Mouse (Mus musculus) megakaryocyte progenitor cell, adult 5-6 weeks (primary cell): ENCODE results near the gene Mettl4. TPM values are rescaled to one million over a fixed set of nuclear protein-coding genes. Genes with fewer than 3 reads are reported as not detected.

ENCODE experiments used
- ATAC-seq: replicated peaks from 2 replicates; pipeline ENCODE4 v1.8.0; 2016; ENCODE audit warnings: mild to moderate bottlenecking, moderate TSS enrichment, inconsistent platforms; ENCODE audit not compliant: poor library complexity
- total RNA-seq, 2 experiments: library from RNA; stranded (forward) in 1 of 2; stranded (reverse) in 1 of 2; fragments of 157-497, 149-512 nt in 1 of 2; fragments of 200-1000 nt in 1 of 2; gene quantifications; 2 replicates each; pipeline versions ENCODE4 v1.2.3 to v1.2.4; 2015 to 2017

The Mettl4 gene
- total RNA-seq (2015) (26.5 and 27.1 TPM in 2 replicates), total RNA-seq (2017) (27.4 and 30.1 TPM in 2 replicates)

DNA sequence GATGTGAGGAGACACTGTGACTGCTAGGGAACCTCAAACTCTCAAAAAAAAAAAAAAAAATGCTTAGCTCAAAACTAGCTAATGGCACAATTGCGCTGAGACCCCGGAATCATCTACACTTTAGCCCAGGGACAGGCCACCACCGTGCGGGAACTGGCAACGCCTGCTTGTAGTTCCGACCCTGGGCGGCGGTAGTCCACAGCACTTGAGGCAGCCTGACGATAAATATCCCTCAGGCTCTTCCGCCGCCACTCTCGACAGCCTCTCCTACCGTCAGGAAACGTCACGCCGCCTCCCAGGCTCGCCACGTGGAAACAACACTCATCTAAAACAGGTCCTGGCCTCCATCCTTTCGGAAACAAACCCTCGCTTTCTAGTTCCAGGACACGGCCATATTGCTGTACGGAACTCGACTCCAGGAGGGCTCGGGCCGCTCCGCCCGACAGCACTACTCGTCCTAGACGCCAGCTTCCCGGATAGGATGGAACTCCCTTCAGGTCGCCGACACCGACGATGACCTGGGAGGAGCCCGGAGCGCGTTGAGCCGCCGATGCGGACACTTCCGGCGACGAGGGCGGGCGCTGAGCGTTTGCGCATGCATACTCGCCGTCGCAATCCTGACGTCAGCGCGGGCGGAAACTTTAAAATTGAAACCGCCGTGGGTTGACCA lies at the start of gene Mettl4:
Gene Mettl4 (minus strand): TSS at position 554 of the 670 bp plus-strand sequence.
- ATAC-seq = peak; percentile 89

DNA sequence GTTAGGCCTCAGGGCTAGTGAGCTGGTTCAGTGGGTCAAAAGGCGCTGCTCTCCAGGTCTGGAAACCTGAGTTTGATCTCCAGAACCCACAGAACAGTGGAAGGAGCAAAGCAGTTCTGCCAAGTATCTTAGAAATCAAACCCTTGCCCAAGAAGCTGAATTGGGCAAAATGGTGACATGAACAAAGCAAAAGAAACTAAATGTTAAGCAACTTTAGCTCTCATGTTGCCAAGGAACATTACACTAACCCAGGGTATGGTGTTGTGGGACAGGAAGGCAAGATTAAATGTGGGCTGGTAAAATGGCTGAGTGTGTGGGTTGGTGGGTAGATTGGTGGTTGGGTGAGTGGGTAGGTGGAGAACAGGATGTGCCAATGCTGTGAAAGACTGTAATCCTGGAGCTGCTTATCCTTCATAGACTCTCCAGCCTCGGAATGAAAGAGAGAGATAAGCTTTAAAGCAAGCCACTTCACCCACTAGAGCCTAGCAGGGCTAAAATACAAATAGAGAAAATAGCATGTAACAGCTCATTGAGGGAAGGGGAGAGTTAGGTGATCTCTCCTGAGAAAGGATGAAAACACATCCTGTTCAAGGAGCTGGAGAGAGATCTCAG lies 29.2 kb upstream of the Mettl4 start:
- peak; percentile 64 for ATAC-seq

DNA sequence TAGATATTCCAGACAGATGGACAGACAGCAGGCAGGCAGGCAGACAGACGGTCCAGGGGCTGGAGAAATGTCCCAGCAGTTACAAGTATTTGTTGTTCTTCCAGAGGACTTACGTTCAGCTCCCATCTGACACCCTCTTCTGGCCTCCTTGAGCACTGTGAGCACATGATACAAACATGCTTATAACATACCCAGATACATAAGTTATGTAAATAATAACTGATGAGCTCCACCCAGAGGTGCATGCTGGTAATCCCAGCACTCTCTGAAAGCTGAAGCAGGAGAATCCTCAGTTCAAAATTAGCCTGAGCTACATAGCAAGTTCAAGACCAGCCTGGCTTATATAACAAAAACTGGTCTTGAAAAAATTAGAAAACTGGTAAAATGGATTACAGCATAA lies 18.7 kb upstream of the Mettl4 start:
- ATAC-seq = peak; percentile 65

DNA sequence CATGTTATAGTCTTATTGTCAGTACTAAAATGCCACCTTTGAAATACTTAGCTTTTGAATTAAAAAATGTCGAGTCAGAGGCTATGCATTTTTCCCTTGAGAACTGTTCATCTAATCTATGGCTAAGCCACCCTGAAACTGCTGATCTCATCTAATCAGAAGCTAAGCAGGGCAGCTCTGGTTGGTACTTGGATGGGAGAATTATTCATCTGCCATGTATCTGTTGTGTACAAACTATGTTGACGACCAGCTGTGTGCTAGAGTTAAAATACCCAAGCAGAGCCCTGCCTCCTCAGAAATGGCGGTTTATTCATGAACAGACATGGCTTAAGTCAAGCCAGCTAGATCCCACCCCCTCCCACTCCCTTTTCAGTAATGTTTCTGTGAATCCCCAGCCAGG lies 14.9 kb upstream of the Mettl4 start:
- ATAC-seq = peak; percentile 66

DNA sequence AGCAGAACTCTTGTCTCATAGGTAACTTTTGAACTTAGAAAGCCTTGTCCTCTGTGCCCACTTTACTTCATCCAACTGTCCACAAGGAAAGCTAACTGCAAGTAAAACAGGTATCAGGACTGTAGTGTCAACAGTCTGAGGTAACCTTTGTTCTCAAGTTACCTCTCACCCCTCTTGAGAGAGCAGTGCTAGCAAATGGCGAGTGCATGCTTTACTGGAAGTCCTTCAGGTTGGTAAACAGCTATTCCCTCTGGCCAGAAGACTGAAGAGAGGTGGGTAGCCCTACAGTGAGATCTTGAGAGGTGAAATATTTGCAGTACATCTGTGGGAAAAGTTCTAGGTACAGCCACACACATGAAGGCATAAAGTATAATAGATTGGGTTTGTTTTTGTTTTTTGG lies 14.2 kb upstream of the Mettl4 start:
- ATAC-seq = no peak

DNA sequence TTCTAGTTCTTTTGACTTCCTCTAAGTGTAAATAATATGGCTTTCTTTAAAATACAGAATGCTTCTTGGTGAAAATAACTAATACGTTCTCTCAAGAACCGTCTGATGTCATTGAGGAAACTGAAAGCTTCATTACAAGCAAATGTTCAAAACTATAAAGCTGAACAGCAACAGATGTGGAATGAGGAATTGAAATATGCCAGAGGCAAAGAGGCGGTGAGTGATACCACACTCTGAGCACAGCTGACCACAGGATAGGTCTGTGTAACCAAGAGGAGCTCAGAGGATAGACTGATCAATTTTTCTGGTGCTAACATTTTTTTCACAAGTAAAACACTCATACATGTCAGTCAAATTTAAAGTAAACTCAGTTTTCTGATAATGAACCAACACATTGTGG lies 12.6 kb upstream of the Mettl4 start:
- no peak for ATAC-seq

DNA sequence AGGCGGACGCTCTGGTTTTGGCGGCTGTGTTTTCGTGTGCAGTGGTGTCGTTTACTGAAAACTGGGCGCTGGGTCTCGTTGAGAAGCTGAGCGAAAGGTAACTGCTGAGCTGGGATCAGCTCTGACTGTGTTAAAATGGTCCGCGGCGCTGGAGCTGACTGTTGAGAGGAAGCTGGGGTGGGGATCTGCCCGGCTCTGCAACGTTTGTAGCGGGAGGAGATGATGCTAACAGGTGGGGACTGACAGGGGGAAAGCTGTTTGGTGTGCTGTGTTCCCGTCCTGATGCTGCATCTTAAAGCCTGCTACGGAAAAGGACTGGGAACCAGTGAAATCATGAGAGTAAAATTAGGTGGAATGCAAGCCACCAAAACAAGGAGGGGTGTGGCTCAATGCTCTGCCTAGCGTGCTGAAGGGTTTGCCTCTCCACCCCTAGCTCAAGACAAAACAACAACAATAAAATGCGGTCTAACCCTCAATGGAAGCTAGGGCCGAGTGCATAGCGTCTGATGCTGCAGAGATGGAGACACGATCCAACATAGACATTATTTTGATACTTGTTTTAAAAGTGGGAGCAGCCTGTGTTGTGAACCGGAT lies 414 bp upstream of the Mettl4 start:
- ATAC-seq = peak; percentile 45

DNA sequence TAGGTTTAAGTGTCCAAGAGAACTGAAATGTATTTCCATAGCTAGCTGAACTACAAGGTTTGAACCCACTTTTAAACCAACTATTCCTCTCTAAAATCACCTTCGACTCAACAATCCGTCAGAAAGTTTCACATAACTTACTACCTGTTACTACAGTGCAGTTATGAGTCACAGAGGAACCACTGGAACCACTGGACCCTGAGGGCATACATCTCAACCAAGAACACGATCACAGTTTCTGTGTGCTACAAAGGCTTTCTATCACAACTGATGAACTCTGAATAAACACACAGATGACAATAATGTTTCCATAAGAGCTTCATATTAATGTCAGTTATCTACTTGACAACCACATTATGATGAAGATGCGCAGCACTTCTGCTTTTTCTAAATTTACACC lies 11.6 kb downstream of the Mettl4 start:
- ATAC-seq = no peak

DNA sequence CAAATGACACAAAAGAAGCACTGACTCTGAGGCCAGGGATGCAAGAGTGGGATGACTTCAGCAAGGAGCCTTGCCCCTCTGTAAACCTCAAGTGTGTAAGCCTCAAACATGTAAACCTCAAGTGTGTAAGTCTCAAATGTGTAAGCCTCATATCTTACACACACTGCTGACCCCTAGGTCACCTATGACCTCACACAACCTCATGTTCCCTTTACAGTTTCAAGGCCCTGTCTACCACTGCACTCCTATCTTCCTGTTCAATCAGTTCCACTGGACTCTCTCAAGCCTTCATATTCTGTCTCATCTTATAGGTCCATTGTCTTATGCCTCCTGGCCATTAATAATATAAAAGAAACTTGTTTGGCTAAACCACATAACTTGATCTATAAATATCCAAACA lies 13.9 kb downstream of the Mettl4 start:
- peak; percentile 44 for ATAC-seq

DNA sequence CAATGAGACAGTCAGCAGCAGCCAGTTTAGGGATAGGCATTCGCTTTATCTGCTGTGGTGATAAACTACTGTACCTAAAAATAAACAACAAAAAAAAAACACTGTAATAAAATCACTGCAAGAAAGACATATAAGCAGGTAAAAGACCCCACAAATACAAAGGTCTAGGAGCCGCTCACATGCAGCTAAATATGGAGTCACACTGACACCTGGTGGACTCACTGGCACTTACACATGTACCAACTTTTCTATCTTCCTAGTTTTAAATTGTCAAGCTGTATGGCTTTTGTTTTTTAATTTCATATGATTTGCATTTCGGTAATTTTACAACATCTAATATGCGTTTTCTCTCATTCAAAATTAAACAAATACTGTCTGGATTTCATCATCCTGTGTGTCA lies 14.4 kb downstream of the Mettl4 start:
- ATAC-seq = peak; percentile 85

DNA sequence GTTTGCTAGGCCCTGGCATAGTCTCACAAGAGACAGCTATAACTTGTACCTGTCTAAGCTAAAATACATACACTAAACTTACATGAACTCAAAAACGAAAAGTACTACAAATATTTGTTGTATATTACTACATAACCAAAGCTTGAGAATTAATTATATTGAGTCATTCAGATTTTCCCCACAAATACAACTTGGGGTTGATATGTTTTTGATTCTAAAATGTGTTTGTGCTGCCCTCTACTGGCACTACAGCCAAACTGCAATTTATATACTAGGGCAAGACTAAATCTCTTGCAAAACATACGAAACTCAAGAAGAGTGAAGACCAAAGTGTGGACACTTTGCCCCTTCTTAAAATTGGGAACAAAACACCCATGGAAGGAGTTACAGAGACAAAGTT lies 19.4 kb downstream of the Mettl4 start:
- peak; percentile 72 for ATAC-seq

DNA sequence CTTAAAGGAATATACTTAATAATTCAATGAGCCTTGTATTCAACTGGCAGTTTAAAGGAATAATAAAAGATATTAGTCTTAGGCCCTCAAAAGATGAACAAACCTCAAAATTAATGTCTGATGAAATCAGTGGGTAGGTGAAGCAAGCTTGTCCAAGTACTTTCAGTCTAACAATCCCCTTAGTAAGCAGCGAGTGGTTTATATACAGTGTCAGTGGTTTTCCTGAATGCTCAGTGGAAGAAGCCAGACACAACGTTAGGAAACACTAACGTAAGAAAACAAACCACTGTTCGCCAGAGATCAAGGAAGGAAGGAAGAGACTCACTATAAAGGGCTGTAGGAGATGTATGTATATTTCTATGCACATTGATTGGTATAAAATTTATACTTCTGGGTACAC lies 23.1 kb downstream of the Mettl4 start:
- ATAC-seq = peak; percentile 86

DNA sequence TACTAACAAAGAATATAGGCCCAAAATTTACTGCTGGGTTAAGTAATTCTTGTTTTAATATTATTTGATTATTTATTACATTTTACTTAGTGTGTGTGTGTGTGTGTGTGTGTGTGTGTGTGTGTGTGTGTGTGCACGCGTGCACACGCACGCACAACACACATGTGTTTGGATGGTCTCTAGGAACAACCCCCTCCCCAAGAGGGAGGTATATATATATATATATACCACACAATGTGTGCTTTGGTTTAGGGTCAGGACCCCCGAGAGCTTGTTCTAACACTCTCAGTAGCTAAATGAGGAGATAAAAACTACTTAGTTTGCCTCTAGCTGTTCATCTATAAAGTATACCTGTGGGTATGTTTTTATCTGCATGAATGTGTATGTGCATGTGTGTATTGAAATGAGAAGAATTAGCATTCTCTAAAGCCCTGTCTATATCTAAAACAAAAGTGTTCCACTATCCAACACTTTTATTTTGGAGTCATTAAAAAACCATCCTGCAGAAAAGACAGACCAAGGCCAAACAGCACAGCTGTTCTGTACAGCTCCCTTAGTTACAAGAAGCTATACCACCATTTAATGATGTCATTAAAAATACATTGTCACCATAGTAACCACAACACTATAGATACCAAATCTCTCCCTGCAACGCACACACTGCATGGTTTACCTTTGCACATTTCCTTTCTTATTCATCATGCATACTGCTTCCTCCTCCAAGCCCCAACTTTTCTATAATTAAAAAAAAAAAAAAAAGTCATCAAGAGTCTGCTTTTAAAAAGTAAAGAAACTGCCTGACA lies 76.1 kb downstream of the Mettl4 start:
- ATAC-seq = no peak
